Mouse (Mus musculus) adrenal gland, postnatal 4 days (tissue): Measurements from ENCODE around the gene Olfr739. TPM values are rescaled to one million over a fixed set of nuclear protein-coding genes. Genes with fewer than 3 reads are reported as not detected.

Source experiments
- DNase-seq, 2 experiments: peaks; one replicate each; pipeline ENCODE4 v3.0.0; 2021 to 2022; ENCODE audit warnings: low spot score in 2 of 2, mixed read lengths in 2 of 2
- long read RNA-seq, 2 experiments: library from polyadenylated mRNA; stranded (forward); transcript quantifications; one replicate each; pipeline ENCODE4 v2.0.0; 2021
- total RNA-seq, 2 experiments: library from RNA; stranded (reverse); gene quantifications; 2 replicates each; pipeline ENCODE4 v1.2.3; 2021

Gene Olfr739
- total RNA-seq, result not detected
- long read RNA-seq, experiment 1, result 0 reads
- long read RNA-seq, experiment 2, result 0 reads

- DNase-seq, result no peak
Observed at GRCm38 (mm10) chr14:50418326-50418725, at the start of gene Olfr739. Gene Olfr739 (plus strand): TSS chr14:50418626.

GRCm38 (mm10) chr14:50380863-50381262 is 37.6 kb upstream of the Olfr739 start, which contains the start of gene Olfr736:
Gene Olfr736 (plus strand): TSS chr14:50381163.
- no peak for DNase-seq

- DNase-seq, result no peak
Observed at GRCm38 (mm10) chr14:50407268-50407667, 11.2 kb upstream of the Olfr739 start, which contains the start of gene Olfr738. Gene Olfr738 (plus strand): TSS chr14:50407568.

- no peak for DNase-seq
Observed at GRCm38 (mm10) chr14:50445245-50445644, 26.8 kb downstream of the Olfr739 start, which contains the start of gene Olfr740. Gene Olfr740 (plus strand): TSS chr14:50445545.

- no peak for DNase-seq
Observed at GRCm38 (mm10) chr14:50472438-50472837, 54.0 kb downstream of the Olfr739 start, which contains the start of gene Olfr741. Gene Olfr741 (plus strand): TSS chr14:50472738.

Other genes starting within 250 kb of the Olfr739 start
- not detected for gene Olfr730, start 230.4 kb upstream of the Olfr739 start, total RNA-seq
- gene Olfr731, start 176.8 kb upstream of the Olfr739 start, total RNA-seq, result not detected
- gene Olfr732, start 134.4 kb upstream of the Olfr739 start, total RNA-seq, result not detected
- not detected for gene Olfr733, start 117.1 kb upstream of the Olfr739 start, total RNA-seq
- gene Olfr734, start 91.9 kb upstream of the Olfr739 start, total RNA-seq, result not detected
- not detected for gene Olfr735, start 69.8 kb upstream of the Olfr739 start, total RNA-seq
- under 1 TPM in 1 of 2 experiments, not detected in 1; 0.23 TPM for gene Tlr11, start 60.7 kb upstream of the Olfr739 start, total RNA-seq
- not detected for gene Olfr736, start 37.5 kb upstream of the Olfr739 start, total RNA-seq
- gene Olfr738, start 11.1 kb upstream of the Olfr739 start, total RNA-seq, result not detected
- not detected for gene Olfr740, start 26.9 kb downstream of the Olfr739 start, total RNA-seq
- not detected for gene Olfr741, start 54.1 kb downstream of the Olfr739 start, total RNA-seq
- gene Olfr742, start 85.0 kb downstream of the Olfr739 start, total RNA-seq, result not detected
- gene Olfr743, start 103.2 kb downstream of the Olfr739 start, total RNA-seq, result not detected
- not detected for gene Olfr744, start 196.3 kb downstream of the Olfr739 start, total RNA-seq
- not detected for gene Olfr745, start 220.8 kb downstream of the Olfr739 start, total RNA-seq
- gene Olfr746, start 228.5 kb downstream of the Olfr739 start, total RNA-seq, result not detected